ENCODE assay signal across 28 mouse cellular contexts in genomic region chr1:160645416-160645815, GRCm38 (mm10).
A peak's percentile ranks its signal among the peaks of the same experiment; 100 is the strongest.
DNase-seq lines count a peak whose midpoint lies in the region; ATAC-seq and TF ChIP-seq lines count a peak whose summit lies in the region.
"Had no signal": no experiment of that assay in that cellular context is flagged by ENCODE, and none has a peak within 500 bp of the region (broad histone marks: within the 10 kb centered on the region; RNA-seq: fewer than 3 reads in every experiment).

No protein-coding gene starts in this region.

- no peak overlapping the region for H3K4me3 ChIP-seq in gastrocnemius, adult 2 months
- no peak overlapping the region for H3K4me3 ChIP-seq in kidney, postnatal 0 days (replicated peaks; ENCODE audit: low read depth, low read length)
- H3K4me3 ChIP-seq in kidney, embryonic 16.5 days (ENCODE audit: low read length), result no peak overlapping the region
- H3K4me3 ChIP-seq in lung, embryonic 14.5 days (ENCODE audit: low read depth, low read length), result no peak overlapping the region
- H3K4me3 ChIP-seq in lung, postnatal 0 days (ENCODE audit: low read depth, low read length), result no peak overlapping the region
- H3K4me3 ChIP-seq in left cerebral cortex, adult 2 months, result no peak overlapping the region
- H3K4me3 ChIP-seq: embryonic facial prominence, embryonic 12.5 days; heart, embryonic 13.5 days; liver, embryonic 13.5 days; lung, embryonic 15.5 days; myocyte; neural tube, embryonic 12.5 days had no signal

- no peaks in the 10 kb centered on the region for H3K9me3 ChIP-seq in kidney, postnatal 0 days (replicated peaks; ENCODE audit: low read length)
- no peaks in the 10 kb centered on the region for H3K9me3 ChIP-seq in kidney, embryonic 16.5 days (ENCODE audit: low read length)
- no peaks in the 10 kb centered on the region for H3K9me3 ChIP-seq in lung, embryonic 14.5 days (ENCODE audit: low read depth, low read length)
- no peaks in the 10 kb centered on the region for H3K9me3 ChIP-seq in lung, postnatal 0 days (ENCODE audit: low read length)
- H3K9me3 ChIP-seq: embryonic facial prominence, embryonic 12.5 days; heart, embryonic 13.5 days; liver, embryonic 13.5 days; lung, embryonic 15.5 days; neural tube, embryonic 12.5 days had no signal

- no peak overlapping the region for H3K27ac ChIP-seq in gastrocnemius, adult 2 months
- no peak overlapping the region for H3K27ac ChIP-seq in kidney, postnatal 0 days
- no peak overlapping the region for H3K27ac ChIP-seq in kidney, embryonic 16.5 days (ENCODE audit: low read length)
- H3K27ac ChIP-seq in lung, embryonic 14.5 days (ENCODE audit: low read depth), result no peak overlapping the region
- no peak overlapping the region for H3K27ac ChIP-seq in lung, postnatal 0 days (ENCODE audit: low read length)
- no peak overlapping the region for H3K27ac ChIP-seq in left cerebral cortex, adult 2 months
- H3K27ac ChIP-seq: embryonic facial prominence, embryonic 12.5 days; heart, embryonic 13.5 days; liver, embryonic 13.5 days; lung, embryonic 15.5 days; neural tube, embryonic 12.5 days had no signal

- TF ChIP-seq EP300 in lung, postnatal 0 days (IDR thresholded peaks at IDR 0.05), result no peak

- no peaks in the 10 kb centered on the region for H3K36me3 ChIP-seq in kidney, postnatal 0 days (ENCODE audit: insufficient read depth, low read length)
- no peaks in the 10 kb centered on the region for H3K36me3 ChIP-seq in kidney, embryonic 16.5 days (ENCODE audit: insufficient read depth, low read length)
- H3K36me3 ChIP-seq in lung, embryonic 14.5 days (ENCODE audit: insufficient read depth), result no peaks in the 10 kb centered on the region
- H3K36me3 ChIP-seq in lung, postnatal 0 days (ENCODE audit: insufficient read depth, low read length), result no peaks in the 10 kb centered on the region
- H3K36me3 ChIP-seq: embryonic facial prominence, embryonic 12.5 days; lung, embryonic 15.5 days; neural tube, embryonic 12.5 days had no signal

- 80% methylated on average over 3 of the region's 3 CpGs for WGBS in kidney, postnatal 0 days
- WGBS in kidney, embryonic 16.5 days, result 89% methylated on average over 3 of the region's 3 CpGs
- WGBS in lung, embryonic 14.5 days, result 85% methylated on average over 3 of the region's 3 CpGs
- WGBS in lung, postnatal 0 days, result 97% methylated on average over 3 of the region's 3 CpGs

- intact Hi-C loops in gastrocnemius, adult 2 months (cut with DNase I), result no loop called here
- intact Hi-C loops in left cerebral cortex, adult 2 months (cut with DNase I), result no loop called here

- H3K27me3 ChIP-seq in kidney, postnatal 0 days (ENCODE audit: insufficient read depth, low read length), result no peaks in the 10 kb centered on the region
- H3K27me3 ChIP-seq in kidney, embryonic 16.5 days (ENCODE audit: insufficient read depth, low read length), result no peaks in the 10 kb centered on the region
- no peaks in the 10 kb centered on the region for H3K27me3 ChIP-seq in lung, embryonic 14.5 days (ENCODE audit: insufficient read depth, low read length)
- no peaks in the 10 kb centered on the region for H3K27me3 ChIP-seq in lung, postnatal 0 days (replicated peaks; ENCODE audit: insufficient read depth, low read length)
- H3K27me3 ChIP-seq: embryonic facial prominence, embryonic 12.5 days; heart, embryonic 13.5 days; liver, embryonic 13.5 days; lung, embryonic 15.5 days; neural tube, embryonic 12.5 days had no signal

- no peak for DNase-seq in gastrocnemius, adult 2 months
- no peak for DNase-seq in gastrocnemius, postnatal 4 days (ENCODE audit: low spot score in 2 of 2)
- no peak for DNase-seq in kidney, postnatal 0 days (ENCODE audit: low spot score)
- DNase-seq in lung, embryonic 14.5 days, result no peak
- no peak for DNase-seq in lung, postnatal 0 days (ENCODE audit: low spot score)
- no peak for DNase-seq in left cerebral cortex, adult 2 months (ENCODE audit: extremely low spot score in 1 of 2, low spot score in 2 of 2)
- DNase-seq: adrenal gland, postnatal 25 days; cerebellum, adult 11-12 months; cerebellum, adult 9-11 months; embryo, embryonic 11 days; gastrocnemius, postnatal 25 days; heart, adult 18-20 months; heart, postnatal 14 days; kidney, adult 9 months; kidney, postnatal 36 days; layer of hippocampus, postnatal 36 days; liver, embryonic 13.5 days; lung, postnatal 36 days; right cerebral cortex, adult 18-20 months had no signal

- no peak overlapping the region for H3K4me2 ChIP-seq in kidney, postnatal 0 days (ENCODE audit: low read length)
- no peak overlapping the region for H3K4me2 ChIP-seq in kidney, embryonic 16.5 days (replicated peaks; ENCODE audit: low read depth, low read length)
- no peak overlapping the region for H3K4me2 ChIP-seq in lung, embryonic 14.5 days
- no peak overlapping the region for H3K4me2 ChIP-seq in lung, postnatal 0 days (replicated peaks; ENCODE audit: low read depth, low read length)
- H3K4me2 ChIP-seq: embryonic facial prominence, embryonic 12.5 days; heart, embryonic 13.5 days; liver, embryonic 13.5 days; lung, embryonic 15.5 days; midbrain, embryonic 11.5 days; neural tube, embryonic 12.5 days had no signal

- ATAC-seq in kidney, postnatal 0 days (replicated peaks; ENCODE audit: low FRiP score, low read depth), result no peak
- no peak for ATAC-seq in kidney, embryonic 16.5 days (ENCODE audit: low FRiP score, low TSS enrichment)
- no peak for ATAC-seq in lung, embryonic 14.5 days (ENCODE audit: insufficient read depth)
- ATAC-seq in lung, postnatal 0 days, result no peak
- ATAC-seq: forebrain, embryonic 14.5 days; hindbrain, embryonic 16.5 days had no signal

- no peaks in the 10 kb centered on the region for H3K4me1 ChIP-seq in kidney, postnatal 0 days (replicated peaks; ENCODE audit: insufficient read depth, low read length)
- H3K4me1 ChIP-seq in kidney, embryonic 16.5 days (ENCODE audit: insufficient read depth, low read length), result no peaks in the 10 kb centered on the region
- H3K4me1 ChIP-seq in lung, embryonic 14.5 days (ENCODE audit: insufficient read depth), result no peaks in the 10 kb centered on the region
- H3K4me1 ChIP-seq in lung, postnatal 0 days (ENCODE audit: insufficient read depth, low read depth, low read length), result no peaks in the 10 kb centered on the region
- H3K4me1 ChIP-seq: embryonic facial prominence, embryonic 12.5 days; liver, embryonic 13.5 days; lung, embryonic 15.5 days; neural tube, embryonic 12.5 days had no signal

- no peak overlapping the region for H3K9ac ChIP-seq in kidney, postnatal 0 days (ENCODE audit: low read depth, low read length)
- H3K9ac ChIP-seq in kidney, embryonic 16.5 days (replicated peaks; ENCODE audit: low read length), result no peak overlapping the region
- H3K9ac ChIP-seq in lung, embryonic 14.5 days, result no peak overlapping the region
- H3K9ac ChIP-seq in lung, postnatal 0 days (replicated peaks; ENCODE audit: low read depth), result no peak overlapping the region
- H3K9ac ChIP-seq: embryonic facial prominence, embryonic 12.5 days; heart, embryonic 13.5 days; liver, embryonic 13.5 days; lung, embryonic 15.5 days; neural tube, embryonic 12.5 days had no signal

- peak; percentile 41 for TF ChIP-seq CTCF in gastrocnemius, adult 2 months (IDR thresholded peaks at IDR 0.05)
- peak; percentile 27; the same call in 1 of the 2 replicates for TF ChIP-seq CTCF in kidney, postnatal 0 days (IDR thresholded peaks at IDR 0.05; ENCODE audit: low read depth)
- TF ChIP-seq CTCF in lung, embryonic 14.5 days (IDR thresholded peaks at IDR 0.05; ENCODE audit: low read depth), result 0 out of 2 replicates have a peak, but pooled peaks have one; percentile 5
- TF ChIP-seq CTCF in lung, postnatal 0 days (IDR thresholded peaks at IDR 0.05), result no peak
- no peak; the same call in 1 of the 2 replicates for TF ChIP-seq CTCF in left cerebral cortex, adult 2 months (IDR thresholded peaks at IDR 0.05)

Comparison
In these comparisons a context has a peak if more than half of its experiments do, and no peak if none do; other contexts are left out.
1. CTCF ChIP-seq: peak in gastrocnemius, adult 2 months (single experiment), kidney, postnatal 0 days (single experiment) and lung, embryonic 14.5 days (single experiment); none in lung, postnatal 0 days (single experiment) and left cerebral cortex, adult 2 months (single experiment).